Mouse (Mus musculus): Measurements from ENCODE around the gene Acbd5. TPM values are rescaled to one million over a fixed set of nuclear protein-coding genes. Genes with fewer than 3 reads are reported as not detected.
A peak's percentile ranks its signal among the peaks of the same experiment; 100 is the strongest.

The Acbd5 gene
- polyA plus RNA-seq, 1 experiment, result 7.8 TPM

GRCm38 (mm10) chr2:23156608-23157081, 88.7 kb downstream of the Acbd5 start:
- Histone ChIP-seq H3K36me3 (ENCODE audit: control insufficient read depth, insufficient read depth, low read length) (no peaks in the 10 kb centered on the region), H3K4me1 (ENCODE audit: control insufficient read depth, insufficient read depth, low read length) (peaks cover 4% of the 10 kb centered on the region; the same call in 1 of the 2 replicates), H3K27me3 (ENCODE audit: control insufficient read depth, insufficient read depth, low read length) (no peaks in the 10 kb centered on the region), H3K27ac (ENCODE audit: control insufficient read depth, insufficient read depth, low read depth, low read length) (peak overlapping the region; percentile 98), H3K4me3 (ENCODE audit: control insufficient read depth, low read depth, low read length) (peak overlapping the region; percentile 97)
- TF ChIP-seq CTCF (IDR thresholded peaks at IDR 0.05; ENCODE audit: control insufficient read depth, insufficient read depth, insufficient replicate concordance, low read depth, low read length) (no peak), POLR2A (IDR thresholded peaks at IDR 0.05; ENCODE audit: control insufficient read depth, low read depth, low read length) (no peak)

Other genes with a start within 250 kb of the Acbd5 start
- gene Pdss1, start 172.6 kb upstream of the Acbd5 start, polyA plus RNA-seq (2012; rRNA removed), result 2.5 and 3.4 TPM in 2 replicates
- gene Abi1, start 27.9 kb upstream of the Acbd5 start, polyA plus RNA-seq (2012; rRNA removed), result 28.0 and 29.1 TPM in 2 replicates
- 2.5 TPM in 2 replicates for gene Mastl, start 87.9 kb downstream of the Acbd5 start, polyA plus RNA-seq (2012; rRNA removed)
- 14.0 and 16.7 TPM in 2 replicates for gene Yme1l1, start 88.2 kb downstream of the Acbd5 start, polyA plus RNA-seq (2012; rRNA removed)
- gene 4931423N10Rik, start 139.3 kb downstream of the Acbd5 start, polyA plus RNA-seq (2012; rRNA removed), result 12.4 and 15.8 TPM in 2 replicates

Data from testis, adult 2 months (tissue).